Mouse (Mus musculus): ENCODE results near the gene Vps13d. TPM values are rescaled to one million over a fixed set of nuclear protein-coding genes. Genes with fewer than 3 reads are reported as not detected.

Vps13d gene
- polyA plus RNA-seq, 1 experiment from 2014 or later = 9.5 TPM

GRCm38 (mm10) chr4:145020383-145020782 is 174.4 kb downstream of the Vps13d start:
- Histone ChIP-seq H3K36me3 (ENCODE audit: control insufficient read depth, insufficient read depth, low read length) (no peaks in the 10 kb centered on the region), H3K4me1 (ENCODE audit: control insufficient read depth, insufficient read depth, low read length) (peaks cover 27% of the 10 kb centered on the region), H3K4me2 (ENCODE audit: low read depth, low read length) (no peak overlapping the region), H3K27ac (ENCODE audit: low read length) (no peak overlapping the region), H3K9me3 (replicated peaks; ENCODE audit: control insufficient read depth, low read length) (no peaks in the 10 kb centered on the region), H3K27me3 (ENCODE audit: control insufficient read depth, insufficient read depth, low read length) (no peaks in the 10 kb centered on the region), H3K4me3 (replicated peaks; ENCODE audit: low read length) (no peak overlapping the region), H3K9ac (ENCODE audit: low read length) (no peak overlapping the region)
- no peak for ATAC-seq (ENCODE audit: insufficient read depth, low FRiP score)
- 91% methylated on average over 2 of the region's 2 CpGs for WGBS

- Histone ChIP-seq H3K9me3 (replicated peaks; ENCODE audit: control insufficient read depth, low read length) (no peaks in the 10 kb centered on the region), H3K4me3 (replicated peaks; ENCODE audit: low read length) (no peak overlapping the region), H3K27me3 (ENCODE audit: control insufficient read depth, insufficient read depth, low read length) (no peaks in the 10 kb centered on the region), H3K36me3 (ENCODE audit: control insufficient read depth, insufficient read depth, low read length) (no peaks in the 10 kb centered on the region), H3K4me1 (ENCODE audit: control insufficient read depth, insufficient read depth, low read length) (peaks cover 23% of the 10 kb centered on the region), H3K9ac (ENCODE audit: low read length) (no peak overlapping the region), H3K27ac (ENCODE audit: low read length) (no peak overlapping the region), H3K4me2 (ENCODE audit: low read depth, low read length) (no peak overlapping the region)
- no peak for ATAC-seq (ENCODE audit: insufficient read depth, low FRiP score)
- 92% methylated on average over 3 of the region's 3 CpGs for WGBS
These were observed 175.6 kb downstream of the Vps13d start for GRCm38 (mm10) chr4:145019121-145019714.

GRCm38 (mm10) chr4:145017745-145018144 is 177.1 kb downstream of the Vps13d start:
- WGBS = 36% methylated on average over 2 of the region's 2 CpGs
- no peaks in the 10 kb centered on the region for H3K27me3 ChIP-seq (ENCODE audit: control insufficient read depth, insufficient read depth, low read length)
- H3K27ac ChIP-seq (ENCODE audit: low read length) = peak overlapping the region; percentile 59
- no peaks in the 10 kb centered on the region for H3K9me3 ChIP-seq (replicated peaks; ENCODE audit: control insufficient read depth, low read length)
- H3K9ac ChIP-seq (ENCODE audit: low read length) = no peak overlapping the region
- ATAC-seq (ENCODE audit: insufficient read depth, low FRiP score) = no peak
- H3K4me1 ChIP-seq (ENCODE audit: control insufficient read depth, insufficient read depth, low read length) = peaks cover 23% of the 10 kb centered on the region
- H3K4me2 ChIP-seq (ENCODE audit: low read depth, low read length) = no peak overlapping the region
- H3K36me3 ChIP-seq (ENCODE audit: control insufficient read depth, insufficient read depth, low read length) = no peaks in the 10 kb centered on the region
- no peak overlapping the region for H3K4me3 ChIP-seq (replicated peaks; ENCODE audit: low read length)

GRCm38 (mm10) chr4:145016669-145017068 is 178.1 kb downstream of the Vps13d start:
- Histone ChIP-seq H3K27me3 (ENCODE audit: control insufficient read depth, insufficient read depth, low read length) (no peaks in the 10 kb centered on the region), H3K4me3 (replicated peaks; ENCODE audit: low read length) (no peak overlapping the region), H3K36me3 (ENCODE audit: control insufficient read depth, insufficient read depth, low read length) (no peaks in the 10 kb centered on the region), H3K27ac (ENCODE audit: low read length) (no peak overlapping the region), H3K4me2 (ENCODE audit: low read depth, low read length) (no peak overlapping the region), H3K9ac (ENCODE audit: low read length) (no peak overlapping the region), H3K4me1 (ENCODE audit: control insufficient read depth, insufficient read depth, low read length) (peaks cover 26% of the 10 kb centered on the region), H3K9me3 (replicated peaks; ENCODE audit: control insufficient read depth, low read length) (no peaks in the 10 kb centered on the region)
- WGBS = 91% methylated on average over 1 of the region's 1 CpGs
- ATAC-seq (ENCODE audit: insufficient read depth, low FRiP score) = no peak

GRCm38 (mm10) chr4:145014632-145014960 is 180.2 kb downstream of the Vps13d start:
- WGBS = 68% methylated on average over 4 of the region's 4 CpGs
- H3K4me1 ChIP-seq (ENCODE audit: control insufficient read depth, insufficient read depth, low read length) = peaks cover 39% of the 10 kb centered on the region
- 0 out of 2 replicates have a peak, but pooled peaks have one; percentile 30 for ATAC-seq (ENCODE audit: insufficient read depth, low FRiP score)
- no peaks in the 10 kb centered on the region for H3K9me3 ChIP-seq (replicated peaks; ENCODE audit: control insufficient read depth, low read length)
- no peaks in the 10 kb centered on the region for H3K27me3 ChIP-seq (ENCODE audit: control insufficient read depth, insufficient read depth, low read length)
- peak overlapping the region; percentile 25; the same call in 1 of the 2 replicates for H3K27ac ChIP-seq (ENCODE audit: low read length)
- no peak overlapping the region for H3K9ac ChIP-seq (ENCODE audit: low read length)
- H3K4me2 ChIP-seq (ENCODE audit: low read depth, low read length) = no peak overlapping the region
- no peaks in the 10 kb centered on the region for H3K36me3 ChIP-seq (ENCODE audit: control insufficient read depth, insufficient read depth, low read length)
- H3K4me3 ChIP-seq (replicated peaks; ENCODE audit: low read length) = no peak overlapping the region

GRCm38 (mm10) chr4:145013760-145014631 is 180.8 kb downstream of the Vps13d start:
- WGBS = 51% methylated on average over 7 of the region's 7 CpGs
- no peaks in the 10 kb centered on the region for H3K27me3 ChIP-seq (ENCODE audit: control insufficient read depth, insufficient read depth, low read length)
- peaks cover 39% of the 10 kb centered on the region for H3K4me1 ChIP-seq (ENCODE audit: control insufficient read depth, insufficient read depth, low read length)
- no peaks in the 10 kb centered on the region for H3K9me3 ChIP-seq (replicated peaks; ENCODE audit: control insufficient read depth, low read length)
- H3K4me3 ChIP-seq (replicated peaks; ENCODE audit: low read length) = no peak overlapping the region
- peak; percentile 59; the same call in 1 of the 2 replicates for ATAC-seq (ENCODE audit: insufficient read depth, low FRiP score)
- no peak overlapping the region for H3K4me2 ChIP-seq (ENCODE audit: low read depth, low read length)
- no peak overlapping the region for H3K9ac ChIP-seq (ENCODE audit: low read length)
- H3K27ac ChIP-seq (ENCODE audit: low read length) = peak overlapping the region; percentile 80
- H3K36me3 ChIP-seq (ENCODE audit: control insufficient read depth, insufficient read depth, low read length) = no peaks in the 10 kb centered on the region

GRCm38 (mm10) chr4:145013187-145013586 is 181.6 kb downstream of the Vps13d start:
- H3K4me2 ChIP-seq (ENCODE audit: low read depth, low read length) = no peak overlapping the region
- 58% methylated on average over 4 of the region's 4 CpGs for WGBS
- no peak overlapping the region for H3K9ac ChIP-seq (ENCODE audit: low read length)
- peak; percentile 28; the same call in 1 of the 2 replicates for ATAC-seq (ENCODE audit: insufficient read depth, low FRiP score)
- peaks cover 36% of the 10 kb centered on the region for H3K4me1 ChIP-seq (ENCODE audit: control insufficient read depth, insufficient read depth, low read length)
- peak overlapping the region; percentile 80 for H3K27ac ChIP-seq (ENCODE audit: low read length)
- no peaks in the 10 kb centered on the region for H3K36me3 ChIP-seq (ENCODE audit: control insufficient read depth, insufficient read depth, low read length)
- H3K9me3 ChIP-seq (replicated peaks; ENCODE audit: control insufficient read depth, low read length) = no peaks in the 10 kb centered on the region
- no peaks in the 10 kb centered on the region for H3K27me3 ChIP-seq (ENCODE audit: control insufficient read depth, insufficient read depth, low read length)
- no peak overlapping the region for H3K4me3 ChIP-seq (replicated peaks; ENCODE audit: low read length)

GRCm38 (mm10) chr4:145011156-145011555 is 183.6 kb downstream of the Vps13d start:
- Histone ChIP-seq H3K36me3 (ENCODE audit: control insufficient read depth, insufficient read depth, low read length) (no peaks in the 10 kb centered on the region), H3K4me3 (replicated peaks; ENCODE audit: low read length) (no peak overlapping the region), H3K27ac (ENCODE audit: low read length) (peak overlapping the region; percentile 4; the same call in 1 of the 2 replicates), H3K27me3 (ENCODE audit: control insufficient read depth, insufficient read depth, low read length) (no peaks in the 10 kb centered on the region), H3K4me2 (ENCODE audit: low read depth, low read length) (no peak overlapping the region), H3K9me3 (replicated peaks; ENCODE audit: control insufficient read depth, low read length) (no peaks in the 10 kb centered on the region), H3K4me1 (ENCODE audit: control insufficient read depth, insufficient read depth, low read length) (peaks cover 28% of the 10 kb centered on the region), H3K9ac (ENCODE audit: low read length) (no peak overlapping the region)
- no peak for ATAC-seq (ENCODE audit: insufficient read depth, low FRiP score)
- 66% methylated on average over 3 of the region's 3 CpGs for WGBS

- Histone ChIP-seq H3K4me2 (ENCODE audit: low read depth, low read length) (no peak overlapping the region), H3K9me3 (replicated peaks; ENCODE audit: control insufficient read depth, low read length) (no peaks in the 10 kb centered on the region), H3K27ac (ENCODE audit: low read length) (peak overlapping the region; percentile 37; the same call in 1 of the 2 replicates), H3K4me3 (replicated peaks; ENCODE audit: low read length) (no peak overlapping the region), H3K36me3 (ENCODE audit: control insufficient read depth, insufficient read depth, low read length) (no peaks in the 10 kb centered on the region), H3K4me1 (ENCODE audit: control insufficient read depth, insufficient read depth, low read length) (peaks cover 26% of the 10 kb centered on the region), H3K27me3 (ENCODE audit: control insufficient read depth, insufficient read depth, low read length) (no peaks in the 10 kb centered on the region), H3K9ac (ENCODE audit: low read length) (no peak overlapping the region)
- ATAC-seq (ENCODE audit: insufficient read depth, low FRiP score) = no peak
- 57% methylated on average over 7 of the region's 7 CpGs for WGBS
These were observed 184.9 kb downstream of the Vps13d start for GRCm38 (mm10) chr4:145009934-145010333.
